Mouse (Mus musculus) cerebellum, adult 11 months (tissue): ENCODE results near the gene Acot7.

Experiments used
- DNase-seq: peaks from one replicate; pipeline ENCODE4 v3.0.0; 2022

The Acot7 gene

GRCm38 (mm10) chr4:152177537-152178343 lies at the start of gene Acot7:
TSS of gene Acot7 (plus strand) at chr4:152178134.
- DNase-seq, result peak; percentile 93

- DNase-seq, result no peak
These were observed 49.1 kb upstream of the Acot7 start for GRCm38 (mm10) chr4:152128784-152129183.

GRCm38 (mm10) chr4:152129395-152129930 lies 48.5 kb upstream of the Acot7 start:
- DNase-seq, result no peak

GRCm38 (mm10) chr4:152130771-152131653 lies 46.9 kb upstream of the Acot7 start:
- DNase-seq, result peak; percentile 26

- no peak for DNase-seq
These were observed 45.8 kb upstream of the Acot7 start for GRCm38 (mm10) chr4:152131809-152132771.

GRCm38 (mm10) chr4:152132772-152133169 lies 45.2 kb upstream of the Acot7 start:
- no peak for DNase-seq

GRCm38 (mm10) chr4:152133213-152133612 lies 44.7 kb upstream of the Acot7 start:
- DNase-seq, result no peak

- DNase-seq, result no peak
These were observed 43.4 kb upstream of the Acot7 start for GRCm38 (mm10) chr4:152134507-152134906.

GRCm38 (mm10) chr4:152135363-152135762 lies 42.6 kb upstream of the Acot7 start:
- DNase-seq, result no peak

- no peak for DNase-seq
These were observed 41.6 kb upstream of the Acot7 start for GRCm38 (mm10) chr4:152136112-152136875.

GRCm38 (mm10) chr4:152136876-152137250 lies 41.1 kb upstream of the Acot7 start:
- DNase-seq, result no peak

- peak; percentile 77 for DNase-seq
These were observed 39.3 kb upstream of the Acot7 start for GRCm38 (mm10) chr4:152138497-152139260.

- no peak for DNase-seq
These were observed 37.5 kb upstream of the Acot7 start for GRCm38 (mm10) chr4:152140441-152140840.

- no peak for DNase-seq
These were observed 36.3 kb upstream of the Acot7 start for GRCm38 (mm10) chr4:152141521-152142135.

GRCm38 (mm10) chr4:152143632-152144031 lies 34.3 kb upstream of the Acot7 start:
- no peak for DNase-seq

- no peak for DNase-seq
These were observed 32.5 kb upstream of the Acot7 start for GRCm38 (mm10) chr4:152145473-152145872.

- no peak for DNase-seq
These were observed 31.7 kb upstream of the Acot7 start for GRCm38 (mm10) chr4:152146033-152146827.

- no peak for DNase-seq
These were observed 27.4 kb upstream of the Acot7 start for GRCm38 (mm10) chr4:152150546-152150945.

- no peak for DNase-seq
These were observed 26.4 kb upstream of the Acot7 start for GRCm38 (mm10) chr4:152151451-152151965.
